Mouse (Mus musculus): ENCODE measurements at regions not wholly inside any gene's neighbourhood (a gene's known extent, or its start where the extent isn't known, plus 50 kb on each side); places are given as distances from the start of the nearest gene placed in this dataset.
A peak's percentile ranks its signal among the peaks of the same experiment; 100 is the strongest.

DNA sequence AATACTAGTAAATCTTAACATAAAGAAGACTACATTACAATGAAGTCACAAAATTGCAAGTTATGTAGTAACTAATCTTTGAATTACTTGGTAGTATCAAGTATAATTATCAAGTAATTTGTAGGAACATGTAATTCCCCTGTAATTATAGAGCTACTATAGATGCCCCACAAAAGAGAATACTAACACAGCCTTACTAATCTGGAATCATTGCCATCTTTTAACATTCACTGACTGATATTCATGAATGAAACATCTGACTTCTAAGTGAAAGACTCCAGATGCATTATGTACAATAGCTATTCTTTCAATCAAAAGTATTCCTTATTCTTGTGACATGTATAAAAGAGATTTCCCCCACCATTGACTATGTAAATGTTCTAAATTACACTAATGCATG lies 337.3 kb upstream of the Tecrl start:
- no peak for ATAC-seq (ENCODE audit: low FRiP score)
- Histone ChIP-seq H3K27ac (no peak overlapping the region), H3K4me3 (replicated peaks) (no peak overlapping the region), H3K36me3 (replicated peaks) (no peaks in the 10 kb centered on the region), H3K9ac (no peak overlapping the region), H3K9me3 (no peaks in the 10 kb centered on the region), H3K4me1 (no peaks in the 10 kb centered on the region), H3K27me3 (no peaks in the 10 kb centered on the region), H3K4me2 (no peak overlapping the region)

DNA sequence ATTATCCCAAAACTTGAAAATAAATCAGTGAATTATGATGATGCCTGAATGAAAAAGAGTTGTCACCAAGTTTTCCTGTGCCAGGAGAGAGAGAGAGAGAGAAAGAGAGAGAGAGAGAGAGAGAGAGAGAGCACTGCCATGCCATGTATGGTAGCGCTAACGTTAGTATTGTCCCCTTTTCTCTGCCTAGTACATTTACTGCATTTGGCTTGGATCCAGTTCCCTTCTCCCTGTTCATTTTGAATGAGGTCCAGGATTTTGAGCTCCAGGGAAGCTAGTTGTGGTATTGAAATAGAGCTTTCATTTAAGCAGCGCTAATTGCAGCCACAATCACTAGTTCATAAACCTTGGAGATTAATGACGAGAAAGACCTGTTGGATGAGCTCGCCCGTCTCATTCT lies 323.4 kb upstream of the Tecrl start:
- no peaks in the 10 kb centered on the region for H3K4me1 ChIP-seq
- H3K36me3 ChIP-seq (replicated peaks), result no peaks in the 10 kb centered on the region
- H3K9me3 ChIP-seq, result no peaks in the 10 kb centered on the region
- no peak overlapping the region for H3K27ac ChIP-seq
- no peak overlapping the region for H3K4me3 ChIP-seq (replicated peaks)
- H3K27me3 ChIP-seq, result no peaks in the 10 kb centered on the region
- ATAC-seq (ENCODE audit: low FRiP score), result peak; percentile 72; the same call in 1 of the 2 replicates
- H3K9ac ChIP-seq, result no peak overlapping the region
- no peak overlapping the region for H3K4me2 ChIP-seq
- WGBS, result 62% methylated on average over 6 of the region's 6 CpGs

DNA sequence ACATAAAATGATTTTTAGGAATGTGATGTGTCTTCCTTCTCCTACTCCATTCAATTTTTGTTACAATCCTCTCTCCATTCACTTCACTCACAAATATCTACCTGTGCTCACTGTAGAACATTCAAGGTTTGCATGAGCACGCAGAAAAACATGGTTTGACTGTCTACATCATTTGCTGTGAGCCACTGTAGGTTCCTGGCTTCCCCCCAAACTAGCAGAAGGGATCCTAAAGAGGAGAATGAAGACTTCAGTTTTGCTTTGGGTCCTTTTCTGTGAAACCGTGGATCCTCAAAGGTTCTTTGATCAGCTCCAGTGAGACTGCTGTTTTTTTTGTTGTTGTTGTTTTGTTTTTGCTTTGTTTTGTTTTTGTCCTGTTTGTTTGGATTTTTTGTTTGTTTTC lies 304.1 kb upstream of the Tecrl start:
- no peak overlapping the region for H3K4me3 ChIP-seq (replicated peaks)
- no peak for ATAC-seq (ENCODE audit: low FRiP score)
- H3K27me3 ChIP-seq, result no peaks in the 10 kb centered on the region
- no peak overlapping the region for H3K4me2 ChIP-seq
- WGBS, result 67% methylated on average over 2 of the region's 2 CpGs
- H3K9ac ChIP-seq, result no peak overlapping the region
- H3K27ac ChIP-seq, result no peak overlapping the region
- H3K36me3 ChIP-seq (replicated peaks), result no peaks in the 10 kb centered on the region
- H3K4me1 ChIP-seq, result no peaks in the 10 kb centered on the region
- H3K9me3 ChIP-seq, result no peaks in the 10 kb centered on the region

DNA sequence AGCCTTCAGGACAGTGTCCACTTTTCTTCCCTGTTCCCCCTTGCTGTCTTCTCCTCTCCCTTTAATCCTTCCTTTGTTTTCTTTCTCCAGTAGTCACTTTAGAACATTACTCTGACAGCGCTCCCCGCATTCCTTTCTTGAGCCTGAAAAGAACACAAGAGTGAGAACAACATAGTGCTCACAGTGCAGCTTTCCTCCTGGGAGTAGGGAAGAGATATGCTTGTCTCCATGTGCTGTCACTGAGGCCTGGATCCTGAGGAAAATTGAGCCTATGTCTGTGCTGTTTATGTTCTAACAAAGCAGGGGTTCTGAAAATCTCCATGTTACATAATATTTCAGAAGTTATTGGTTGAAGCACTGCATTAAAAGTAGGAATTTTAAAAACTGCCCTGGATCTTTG lies 296.3 kb upstream of the Tecrl start:
- H3K4me2 ChIP-seq, result no peak overlapping the region
- no peaks in the 10 kb centered on the region for H3K9me3 ChIP-seq
- no peaks in the 10 kb centered on the region for H3K36me3 ChIP-seq (replicated peaks)
- peaks cover 6% of the 10 kb centered on the region; the same call in 1 of the 2 replicates for H3K4me1 ChIP-seq
- no peak overlapping the region for H3K9ac ChIP-seq
- H3K27me3 ChIP-seq, result no peaks in the 10 kb centered on the region
- H3K27ac ChIP-seq, result 0 out of 2 replicates have a peak overlapping the region, but pooled peaks have one; percentile 13
- H3K4me3 ChIP-seq (replicated peaks), result no peak overlapping the region
- WGBS, result 10% methylated on average over 2 of the region's 2 CpGs
- peak; percentile 33; the same call in 1 of the 2 replicates for ATAC-seq (ENCODE audit: low FRiP score)

DNA sequence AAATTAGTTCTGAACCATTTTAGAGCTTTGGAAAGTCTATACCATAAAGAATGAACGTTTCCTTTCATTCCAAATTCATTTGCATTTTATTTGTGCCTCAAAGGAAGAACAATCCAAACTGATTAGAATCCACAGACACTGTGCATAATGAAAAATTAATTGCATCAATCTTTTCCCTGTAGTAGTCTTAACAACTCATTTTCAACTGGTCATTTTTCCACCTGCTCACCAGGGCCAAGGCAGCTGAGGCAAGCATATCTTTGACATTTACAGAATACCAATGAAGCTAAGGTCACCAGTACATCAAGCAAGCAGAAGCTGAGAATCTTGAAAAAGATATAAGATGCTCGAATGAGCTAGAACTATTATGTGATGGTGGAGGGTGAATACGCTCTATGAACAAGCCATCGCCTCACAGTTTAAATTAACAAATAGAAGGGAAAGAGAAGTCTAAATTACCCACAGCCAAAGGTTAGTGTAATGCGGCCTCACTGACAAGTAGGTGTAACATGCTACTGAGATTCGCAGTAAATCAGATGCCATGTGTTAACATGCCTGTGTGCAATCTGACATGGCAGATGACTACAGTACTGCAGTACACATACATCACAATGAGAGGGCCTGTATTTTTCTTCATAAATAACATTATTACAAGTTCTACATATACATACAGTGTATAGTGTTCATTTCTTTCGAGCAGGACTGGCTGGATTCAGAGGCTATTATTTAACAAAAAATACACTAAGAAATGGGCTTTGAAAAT lies 267.8 kb upstream of the Tecrl start:
- no peaks in the 10 kb centered on the region for H3K27me3 ChIP-seq
- WGBS, result 73% methylated on average over 7 of the region's 7 CpGs

DNA sequence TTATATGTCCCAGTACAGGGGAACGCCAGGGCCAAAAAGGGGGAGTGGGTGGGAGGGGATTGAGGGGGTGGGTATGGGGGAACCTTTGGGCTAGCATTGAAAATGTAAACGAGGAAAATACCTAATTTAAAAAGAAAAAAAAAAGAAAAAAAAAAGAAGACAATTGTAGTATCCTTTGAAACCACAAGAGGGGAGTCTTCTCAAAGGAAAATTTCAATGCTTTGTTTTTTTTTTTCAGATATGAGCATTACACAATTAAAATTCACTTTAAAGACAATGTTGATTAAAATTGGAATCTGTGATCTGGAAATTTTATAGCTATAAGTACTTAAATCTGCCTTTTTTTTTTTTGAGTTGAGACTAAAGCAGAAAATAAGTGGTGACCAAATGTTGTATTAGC lies 255.8 kb upstream of the Tecrl start:
- no peak overlapping the region for H3K4me2 ChIP-seq
- ATAC-seq (ENCODE audit: low FRiP score), result no peak
- no peaks in the 10 kb centered on the region for H3K36me3 ChIP-seq (replicated peaks)
- no peak overlapping the region for H3K9ac ChIP-seq
- no peaks in the 10 kb centered on the region for H3K9me3 ChIP-seq
- H3K27ac ChIP-seq, result no peak overlapping the region
- H3K4me3 ChIP-seq (replicated peaks), result no peak overlapping the region
- WGBS, result 37% methylated on average over 2 of the region's 2 CpGs
- H3K27me3 ChIP-seq, result no peaks in the 10 kb centered on the region
- H3K4me1 ChIP-seq, result no peaks in the 10 kb centered on the region

More for the DNA sequence above, 267.8 kb upstream of the Tecrl start:
- Histone ChIP-seq H3K9ac (no peak overlapping the region), H3K4me1 (no peaks in the 10 kb centered on the region), H3K4me2 (no peak overlapping the region), H3K4me3 (replicated peaks) (no peak overlapping the region), H3K27ac (no peak overlapping the region), H3K36me3 (replicated peaks) (no peaks in the 10 kb centered on the region), H3K9me3 (no peaks in the 10 kb centered on the region)
- peak; percentile 72 for ATAC-seq (ENCODE audit: low FRiP score)

DNA sequence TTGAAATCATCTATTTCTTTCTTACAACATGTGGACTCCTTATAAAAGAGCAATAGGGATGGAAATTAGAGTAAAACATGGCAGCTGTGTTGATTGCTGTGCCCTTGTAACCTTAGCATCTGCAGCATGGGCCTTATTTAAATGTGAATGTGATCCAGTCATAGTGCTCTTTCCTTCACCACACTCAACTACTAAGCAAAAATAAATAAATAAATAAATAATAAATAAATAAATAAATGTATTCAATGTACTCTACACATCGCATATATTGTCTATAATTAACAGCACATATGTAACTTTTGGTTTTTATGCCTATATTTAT lies 238.3 kb upstream of the Tecrl start:
- H3K36me3 ChIP-seq (replicated peaks), result no peaks in the 10 kb centered on the region
- WGBS, result 76% methylated on average over 1 of the region's 1 CpGs

DNA sequence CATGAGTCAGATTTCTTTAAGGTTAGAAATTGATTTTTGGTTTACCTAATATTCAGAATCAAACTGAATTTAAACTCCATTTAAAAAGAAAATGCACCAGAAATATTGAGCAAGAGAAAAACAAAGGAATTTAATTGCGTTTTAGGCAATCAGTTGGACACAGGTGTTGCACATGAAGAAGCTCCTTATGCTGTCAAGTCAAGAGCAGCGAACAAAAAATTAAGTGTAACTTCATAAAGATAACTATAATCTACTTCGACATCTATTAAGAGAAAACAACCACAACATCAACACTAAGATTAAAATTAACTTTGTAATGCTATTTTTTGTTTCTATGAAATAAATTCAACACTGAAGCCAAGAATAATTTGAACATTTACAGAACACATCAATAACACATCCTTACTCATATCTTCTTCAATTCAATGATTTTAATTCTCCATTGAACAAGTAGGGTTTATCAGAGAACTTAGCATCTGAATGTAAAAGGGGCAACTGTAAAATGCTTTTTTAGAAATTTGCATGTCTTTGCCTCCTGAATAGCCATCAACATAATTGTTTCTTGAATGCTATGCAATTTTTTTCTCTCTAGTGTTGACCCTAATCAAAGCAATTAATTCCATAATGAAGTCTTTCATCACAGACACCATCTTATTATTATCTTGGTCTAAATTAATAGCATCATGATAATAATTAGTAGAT lies 237.7 kb upstream of the Tecrl start:
- no peaks in the 10 kb centered on the region for H3K4me1 ChIP-seq
- no peaks in the 10 kb centered on the region for H3K27me3 ChIP-seq
- H3K27ac ChIP-seq, result no peak overlapping the region
- H3K36me3 ChIP-seq (replicated peaks), result no peaks in the 10 kb centered on the region
- no peak overlapping the region for H3K4me3 ChIP-seq (replicated peaks)
- no peaks in the 10 kb centered on the region for H3K9me3 ChIP-seq
- no peak overlapping the region for H3K4me2 ChIP-seq
- 76% methylated on average over 3 of the region's 3 CpGs for WGBS
- ATAC-seq (ENCODE audit: low FRiP score), result peak; percentile 65
- H3K9ac ChIP-seq, result no peak overlapping the region

More for the DNA sequence above, 238.3 kb upstream of the Tecrl start:
- Histone ChIP-seq H3K27ac (no peak overlapping the region), H3K4me1 (no peaks in the 10 kb centered on the region), H3K4me2 (no peak overlapping the region), H3K9ac (no peak overlapping the region), H3K4me3 (replicated peaks) (no peak overlapping the region), H3K9me3 (no peaks in the 10 kb centered on the region), H3K27me3 (no peaks in the 10 kb centered on the region)
- peak; percentile 78 for ATAC-seq (ENCODE audit: low FRiP score)

Data from forebrain, embryonic 12.5 days (tissue).